Mouse (Mus musculus) kidney, adult 2 months (tissue): Measurements from ENCODE around the gene Tfb2m.
A peak's percentile ranks its signal among the peaks of the same experiment; 100 is the strongest.

ENCODE experiments used
- CTCF ChIP-seq: fragments of 200-500 bp; conservative IDR thresholded peaks from 2 replicates; pipeline ENCODE4 v1.5.1; 2011; ENCODE audit warnings: low read depth, mild to moderate bottlenecking, control low read depth, low read length, moderate library complexity, mixed read lengths; ENCODE audit not compliant: insufficient read depth, insufficient read length
- POLR2A ChIP-seq: fragments of 200-500 bp; IDR thresholded peaks from one replicate; pipeline ENCODE4 v1.6.1; 2011; ENCODE audit warnings: low read depth, low read length, control low read depth

DNA sequence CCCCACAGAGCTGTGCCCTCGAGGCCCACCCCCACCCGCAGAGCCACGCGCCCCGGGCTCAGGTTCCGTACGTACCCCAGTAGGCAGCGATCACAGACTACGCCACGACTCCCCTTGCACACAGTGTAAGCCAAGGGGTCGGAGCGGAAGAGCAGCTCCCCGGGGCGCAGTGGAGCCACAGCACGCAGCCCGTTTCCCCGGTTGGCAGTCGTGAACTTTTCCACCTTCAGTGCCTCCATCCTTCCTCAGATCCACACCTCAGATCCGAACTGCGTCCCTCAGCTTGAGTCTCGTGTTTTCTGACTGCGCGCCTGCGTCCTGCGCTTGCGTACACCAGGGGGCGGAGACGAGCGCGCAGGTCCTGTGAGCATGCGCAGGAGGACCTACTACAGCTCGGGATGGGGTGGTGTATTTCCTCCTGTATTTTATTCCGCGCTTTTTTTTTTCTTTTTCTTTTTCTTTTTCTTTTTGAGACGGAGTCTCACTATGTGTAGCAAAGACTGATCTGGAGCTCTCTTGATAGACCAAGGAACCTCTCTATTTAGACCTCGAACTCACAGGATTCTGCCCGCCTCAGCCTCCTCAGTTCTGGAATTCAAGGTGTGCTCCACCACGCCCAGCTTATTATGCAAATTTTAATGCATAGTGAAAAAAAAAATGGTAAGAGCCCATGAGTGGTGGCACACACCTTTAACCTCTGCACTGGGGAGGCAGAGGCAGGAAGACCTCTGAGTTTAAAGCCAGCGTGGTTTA lies 28.2 kb downstream of the Tfb2m start, which contains the start of gene Smyd3:
- peak; percentile 82 for TF ChIP-seq CTCF
- TF ChIP-seq POLR2A = no peak
